Comparison of ENCODE assay signal across 8 mouse cellular contexts in genomic region chr11:120233441-120234135, GRCm38 (mm10). TPM values are rescaled to one million over a fixed set of nuclear protein-coding genes. Genes with fewer than 3 reads are reported as not detected.
DNase-seq lines count a peak whose midpoint lies in the region; ATAC-seq lines count a peak whose summit lies in the region.

No protein-coding gene starts in this region.

- peaks cover 31% of the 10 kb centered on the region for H3K4me1 ChIP-seq in forebrain, embryonic 12.5 days
- peaks cover 21% of the 10 kb centered on the region for H3K4me1 ChIP-seq in intestine, embryonic 16.5 days (ENCODE audit: control insufficient read depth, insufficient read depth, low read length)

- H3K4me2 ChIP-seq in forebrain, embryonic 12.5 days, result peak overlapping the region; percentile 93
- peak overlapping the region; percentile 96 for H3K4me2 ChIP-seq in intestine, embryonic 16.5 days (ENCODE audit: low read depth, low read length)

- no peak for ATAC-seq in forebrain, embryonic 12.5 days (ENCODE audit: low FRiP score)
- ATAC-seq in intestine, embryonic 16.5 days, result no peak
- ATAC-seq in erythroid progenitor cell, adult 5-6 weeks (replicated peaks; ENCODE audit: low FRiP score, poor library complexity, severe bottlenecking), result no peak

- under 1% methylated on average over 51 of the region's 51 CpGs for WGBS in forebrain, embryonic 12.5 days
- under 1% methylated on average over 51 of the region's 51 CpGs for WGBS in intestine, embryonic 16.5 days

- DNase-seq in left cerebral cortex, adult 18-20 months (ENCODE audit: low spot score in 2 of 2), result peak; percentile 41 to 59
- no peak for DNase-seq in left cerebral cortex, adult 9 months (ENCODE audit: low spot score in 2 of 2)
- DNase-seq in brain, adult 2 months (ENCODE audit: low read depth, low spot score), result peak; percentile 67
- peak; percentile 63 for DNase-seq in lung, postnatal 10 days
- DNase-seq in splenic B cell, adult 2 months (ENCODE audit: low read depth, low spot score), result peak; percentile 23

- H3K27ac ChIP-seq in forebrain, embryonic 12.5 days, result peak overlapping the region; percentile 98
- H3K27ac ChIP-seq in intestine, embryonic 16.5 days (ENCODE audit: low read length), result peak overlapping the region; percentile 89

- peak overlapping the region; percentile 95 for H3K4me3 ChIP-seq in forebrain, embryonic 12.5 days (replicated peaks)
- peak overlapping the region; percentile 77 for H3K4me3 ChIP-seq in intestine, embryonic 16.5 days (ENCODE audit: low read length)

- H3K27me3 ChIP-seq in forebrain, embryonic 12.5 days, result no peaks in the 10 kb centered on the region
- H3K27me3 ChIP-seq in intestine, embryonic 16.5 days (replicated peaks; ENCODE audit: control insufficient read depth, insufficient read depth, low read length), result no peaks in the 10 kb centered on the region
- H3K27me3 ChIP-seq in splenic B cell, adult 2 months (ENCODE audit: control insufficient read depth, insufficient read depth, low read length, poor library complexity, severe bottlenecking), result peaks cover 3% of the 10 kb centered on the region

- no peaks in the 10 kb centered on the region for H3K9me3 ChIP-seq in forebrain, embryonic 12.5 days
- H3K9me3 ChIP-seq in intestine, embryonic 16.5 days (ENCODE audit: control insufficient read depth, low read length), result no peaks in the 10 kb centered on the region

- H3K9ac ChIP-seq in forebrain, embryonic 12.5 days, result peak overlapping the region; percentile 100
- H3K9ac ChIP-seq in intestine, embryonic 16.5 days (ENCODE audit: low read depth, low read length), result peak overlapping the region; percentile 100

- peaks cover 5% of the 10 kb centered on the region for H3K36me3 ChIP-seq in forebrain, embryonic 12.5 days (replicated peaks)
- no peaks in the 10 kb centered on the region for H3K36me3 ChIP-seq in intestine, embryonic 16.5 days (ENCODE audit: control insufficient read depth, insufficient read depth, low read length)
- H3K36me3 ChIP-seq in splenic B cell, adult 2 months (ENCODE audit: control insufficient read depth, insufficient read depth, low read length, poor library complexity, severe bottlenecking), result no peaks in the 10 kb centered on the region

RNA-seq across cellular contexts. Expression of gene Bahcc1, which starts 0.8 kb away (rescaled TPM):
- 10 to 100 TPM; 18.8 to 19.0 TPM for total RNA-seq in left cerebral cortex, adult 18-20 months (2021)
- 23.5 and 24.0 TPM in 2 replicates for polyA plus RNA-seq in forebrain, embryonic 12.5 days (2016; fragmentation: Nextera tagmentation; extraction: Ambion mirVana)
- 4.9 and 5.7 TPM in 2 replicates for polyA plus RNA-seq in intestine, embryonic 16.5 days (2015; fragmentation: Nextera tagmentation; extraction: Ambion mirVana)
- total RNA-seq in erythroid progenitor cell, adult 5-6 weeks (2015; ENCODE audit: low replicate concordance), result 2.5 and 2.9 TPM in 2 replicates
- 1.4 TPM in 2 replicates for total RNA-seq in erythroid progenitor cell, adult 5-6 weeks (2017; ENCODE audit: low replicate concordance)

Comparison
In these comparisons a context has a peak if more than half of its experiments do, and no peak if none do; other contexts are left out.
1. DNase-seq: peak in left cerebral cortex, adult 18-20 months (2 of 2), brain, adult 2 months (single experiment), lung, postnatal 10 days (single experiment) and splenic B cell, adult 2 months (single experiment); none in left cerebral cortex, adult 9 months (0 of 2).
2. RNA of gene Bahcc1, which starts 0.8 kb away (total RNA-seq): 18.8 to 19.0 TPM in left cerebral cortex, adult 18-20 months; 1.4 to 2.9 TPM in erythroid progenitor cell, adult 5-6 weeks; every median in the first group is over 4 times any median in the second.